Mouse (Mus musculus): ENCODE measurements around the gene Onecut3. TPM values are rescaled to one million over a fixed set of nuclear protein-coding genes. Genes with fewer than 3 reads are reported as not detected.

Gene Onecut3
- polyA plus RNA-seq, 1 experiment from 2014 or later = 0.21 TPM

DNA sequence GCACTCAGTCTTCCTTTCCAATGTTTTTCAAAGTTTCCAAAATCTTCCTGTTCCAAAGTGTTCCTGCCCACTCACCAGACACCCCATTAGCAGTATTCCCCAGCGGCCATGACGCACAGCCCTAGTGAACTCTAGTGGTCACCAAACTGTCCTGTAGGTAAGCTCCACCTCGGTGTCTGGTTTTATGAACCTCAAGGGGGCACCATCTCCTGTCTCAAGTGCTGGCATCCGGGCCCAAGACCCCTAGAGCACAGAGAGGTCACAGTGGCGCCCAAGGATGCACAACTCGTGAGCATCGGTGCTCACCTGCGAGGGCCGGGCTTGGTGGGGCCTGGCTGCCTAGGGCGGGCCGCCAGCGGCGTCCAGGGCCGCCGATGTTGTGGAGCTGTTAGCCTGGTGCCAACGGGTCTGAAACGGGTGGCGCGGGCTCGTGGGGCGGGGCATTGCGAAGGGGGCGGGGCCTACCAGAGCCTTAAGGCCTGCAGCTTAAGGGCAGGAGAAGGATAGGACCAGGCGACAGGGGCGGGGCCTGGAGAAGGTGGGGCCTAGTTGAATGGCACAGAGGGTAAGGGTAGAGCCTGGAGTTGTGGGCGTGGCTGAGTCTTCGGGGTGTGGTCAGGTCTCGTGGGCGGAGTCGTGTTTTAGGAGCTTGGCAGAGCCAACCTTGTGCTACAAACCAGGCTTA is 44.2 kb downstream of the Onecut3 start, which contains the start of gene Atp8b3:
Atp8b3 (minus strand) TSS at position 415 of the 685 bp plus-strand sequence.
- no peak within 1 kb of the TSS for H3K9ac ChIP-seq
- peaks cover 15% of the 10 kb centered on the region for H3K4me1 ChIP-seq
- peak; percentile 90 for ATAC-seq (ENCODE audit: insufficient read depth, low FRiP score, low read depth)
- H3K27ac ChIP-seq = no peak within 1 kb of the TSS
- 2% methylated on average over 30 of the region's 30 CpGs for WGBS
- peak within 1 kb of the TSS; percentile 29 for H3K4me3 ChIP-seq (replicated peaks)
- peaks cover 23% of the 10 kb centered on the region for H3K36me3 ChIP-seq
- no peaks in the 10 kb centered on the region for H3K9me3 ChIP-seq
- H3K27me3 ChIP-seq (replicated peaks) = peaks cover 24% of the 10 kb centered on the region
- peak within 1 kb of the TSS; percentile 57 for H3K4me2 ChIP-seq

DNA sequence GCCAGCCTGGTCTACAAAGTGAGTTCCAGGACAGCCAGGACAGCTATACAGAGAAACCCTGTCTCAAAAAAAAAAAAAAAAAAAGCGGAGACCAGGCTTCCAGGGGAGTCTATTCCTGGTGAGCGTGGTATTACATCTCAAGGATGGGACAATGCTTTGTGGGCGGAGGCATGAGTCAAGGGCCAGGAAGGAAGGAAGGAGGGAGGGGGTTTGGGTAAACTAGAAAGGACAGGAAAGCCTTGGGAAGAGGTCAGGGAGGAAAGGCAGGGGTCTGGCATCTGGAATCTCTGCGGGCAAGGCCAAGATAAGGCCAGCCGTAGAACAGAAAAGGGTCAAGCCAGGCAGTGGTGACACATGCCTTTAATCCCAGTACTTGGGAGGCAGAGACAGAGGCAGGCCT is 44.9 kb downstream of the Onecut3 start:
- 29% methylated on average over 5 of the region's 5 CpGs for WGBS
- H3K27me3 ChIP-seq (replicated peaks) = peaks cover 24% of the 10 kb centered on the region
- H3K4me3 ChIP-seq (replicated peaks) = no peak overlapping the region
- no peak overlapping the region for H3K27ac ChIP-seq
- H3K9ac ChIP-seq = no peak overlapping the region
- no peaks in the 10 kb centered on the region for H3K9me3 ChIP-seq
- no peak for ATAC-seq (ENCODE audit: insufficient read depth, low FRiP score, low read depth)
- H3K4me1 ChIP-seq = peaks cover 15% of the 10 kb centered on the region
- H3K4me2 ChIP-seq = peak overlapping the region; percentile 57
- H3K36me3 ChIP-seq = peaks cover 30% of the 10 kb centered on the region

DNA sequence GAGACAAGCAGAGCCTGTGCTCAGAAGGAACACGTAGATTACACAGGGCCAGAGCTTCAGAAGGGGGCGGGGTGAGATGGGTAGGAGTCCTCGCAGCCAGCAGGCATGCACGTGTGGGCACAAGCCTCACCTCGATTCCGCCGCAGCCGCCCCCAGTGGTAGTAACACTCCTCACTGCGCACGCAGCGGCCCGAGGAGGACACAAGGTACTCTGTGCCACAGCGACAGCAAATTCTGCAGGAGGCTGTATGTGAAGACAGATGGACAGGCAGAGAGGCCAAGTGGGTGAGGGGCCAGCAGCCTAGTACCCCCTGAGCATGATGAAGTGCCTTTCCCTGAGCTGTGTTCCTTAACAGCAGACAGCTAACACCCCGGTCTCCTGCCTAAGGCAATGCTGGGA is 49.2 kb downstream of the Onecut3 start:
- no peak for ATAC-seq (ENCODE audit: insufficient read depth, low FRiP score, low read depth)
- Histone ChIP-seq H3K9ac (no peak overlapping the region), H3K27me3 (replicated peaks) (0 out of 2 replicates have a peak, but pooled peaks cover 3% of the 10 kb centered on the region), H3K9me3 (no peaks in the 10 kb centered on the region), H3K4me1 (peaks cover 3% of the 10 kb centered on the region), H3K4me2 (no peak overlapping the region), H3K36me3 (peaks cover 68% of the 10 kb centered on the region), H3K27ac (no peak overlapping the region), H3K4me3 (replicated peaks) (no peak overlapping the region)
- WGBS = 93% methylated on average over 14 of the region's 14 CpGs

DNA sequence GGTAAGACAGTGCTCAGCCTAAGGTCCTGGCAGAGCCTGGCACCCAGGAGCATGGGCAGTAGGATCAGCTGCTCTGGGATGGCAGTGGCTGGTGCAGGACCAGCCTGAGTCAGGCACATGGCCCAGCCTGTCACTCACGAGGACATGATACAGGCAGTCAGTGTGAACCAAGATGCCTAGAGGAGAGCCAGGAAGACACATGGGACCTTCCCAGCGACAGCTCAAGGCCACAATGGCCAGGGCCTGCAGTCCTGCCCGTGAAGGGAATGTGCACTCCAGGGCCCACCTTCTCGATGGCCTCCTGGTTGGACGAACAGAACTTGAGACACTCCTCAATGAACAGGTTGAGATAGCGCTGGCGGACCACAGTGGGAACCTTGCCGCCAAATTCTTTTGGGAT is 51.0 kb downstream of the Onecut3 start:
- Histone ChIP-seq H3K36me3 (peaks cover 80% of the 10 kb centered on the region), H3K27ac (no peak overlapping the region), H3K27me3 (replicated peaks) (no peaks in the 10 kb centered on the region), H3K4me3 (replicated peaks) (no peak overlapping the region), H3K9me3 (no peaks in the 10 kb centered on the region), H3K4me2 (no peak overlapping the region), H3K4me1 (no peaks in the 10 kb centered on the region), H3K9ac (no peak overlapping the region)
- no peak for ATAC-seq (ENCODE audit: insufficient read depth, low FRiP score, low read depth)
- 87% methylated on average over 8 of the region's 8 CpGs for WGBS

DNA sequence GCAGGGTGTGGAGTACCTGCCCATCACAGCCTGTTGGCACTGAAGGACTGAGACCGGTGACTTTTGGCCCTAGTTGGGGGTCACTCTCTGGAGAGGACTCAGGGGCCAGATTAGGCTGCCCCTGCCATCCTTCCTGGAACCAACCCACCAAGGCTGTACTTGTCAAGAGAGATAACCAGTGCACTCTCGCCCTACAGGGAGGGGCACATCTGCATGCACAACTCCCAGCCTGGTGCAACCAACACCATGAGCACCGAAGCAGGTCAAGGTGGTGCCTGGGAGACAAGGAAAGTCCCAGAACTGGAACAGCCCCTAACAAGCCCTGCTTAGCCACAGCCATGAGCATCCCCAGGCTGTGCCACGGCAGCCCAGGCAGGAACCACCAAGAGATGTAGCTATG is 52.3 kb downstream of the Onecut3 start:
- H3K9me3 ChIP-seq = no peaks in the 10 kb centered on the region
- no peak overlapping the region for H3K4me3 ChIP-seq (replicated peaks)
- H3K9ac ChIP-seq = no peak overlapping the region
- H3K27me3 ChIP-seq (replicated peaks) = no peaks in the 10 kb centered on the region
- peaks cover 76% of the 10 kb centered on the region for H3K36me3 ChIP-seq
- 86% methylated on average over 4 of the region's 4 CpGs for WGBS
- no peak overlapping the region for H3K4me2 ChIP-seq
- no peak overlapping the region for H3K27ac ChIP-seq
- no peaks in the 10 kb centered on the region for H3K4me1 ChIP-seq
- 0 out of 2 replicates have a peak, but pooled peaks have one; percentile 8 for ATAC-seq (ENCODE audit: insufficient read depth, low FRiP score, low read depth)

DNA sequence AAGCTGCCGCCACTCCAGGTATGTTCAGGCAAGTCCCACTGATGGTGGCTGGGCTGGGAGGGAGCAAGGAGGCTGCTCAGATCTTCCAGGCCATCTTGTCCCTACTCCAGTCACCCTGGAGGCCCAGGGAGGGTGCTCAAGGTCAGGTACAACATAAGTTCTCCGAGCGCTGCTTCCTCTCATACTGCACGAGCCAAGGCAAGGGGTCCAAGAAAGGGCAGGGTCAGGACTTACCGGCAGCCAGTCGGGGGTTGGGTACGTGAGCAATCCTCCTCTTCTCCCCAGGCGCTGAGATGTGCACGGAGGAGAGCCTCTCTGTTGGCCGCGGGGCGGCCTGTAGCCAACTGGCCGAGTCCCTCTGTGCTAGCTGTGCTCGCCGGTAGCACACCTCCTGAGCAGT is 52.9 kb downstream of the Onecut3 start:
- Histone ChIP-seq H3K27me3 (replicated peaks) (no peaks in the 10 kb centered on the region), H3K9me3 (no peaks in the 10 kb centered on the region), H3K27ac (no peak overlapping the region), H3K36me3 (peaks cover 71% of the 10 kb centered on the region), H3K4me3 (replicated peaks) (no peak overlapping the region), H3K4me1 (no peaks in the 10 kb centered on the region), H3K9ac (no peak overlapping the region), H3K4me2 (no peak overlapping the region)
- 92% methylated on average over 15 of the region's 15 CpGs for WGBS
- ATAC-seq (ENCODE audit: insufficient read depth, low FRiP score, low read depth) = no peak

DNA sequence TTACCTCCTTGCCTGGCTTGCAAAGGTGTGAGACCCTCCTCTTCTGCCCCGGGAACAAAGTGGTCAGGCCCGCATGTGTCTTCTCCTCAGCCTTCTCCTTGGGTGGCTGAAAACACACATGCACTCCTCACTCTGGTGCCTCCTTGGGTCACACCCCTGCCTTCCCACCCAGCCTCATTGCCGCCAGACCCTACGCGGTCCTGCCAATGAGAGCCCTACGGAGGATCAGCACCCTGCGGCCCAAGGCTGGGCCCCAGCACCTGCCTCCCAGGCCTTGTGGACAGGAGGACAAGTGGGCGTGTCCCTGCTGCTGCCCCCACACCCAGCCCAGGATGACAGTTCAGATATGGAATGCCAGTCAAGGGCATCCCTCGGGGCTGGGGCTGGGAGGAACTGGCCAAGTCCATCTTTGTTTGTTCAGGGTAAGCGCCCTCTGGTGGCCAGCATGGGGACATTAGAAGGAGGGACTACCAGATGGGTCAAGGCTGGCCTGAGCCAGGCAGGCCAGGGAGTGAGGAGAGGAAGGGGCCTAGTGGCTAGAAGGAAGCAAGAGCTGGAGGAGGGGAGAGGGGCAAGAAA is 53.9 kb downstream of the Onecut3 start:
- Histone ChIP-seq H3K9me3 (no peaks in the 10 kb centered on the region), H3K4me2 (no peak overlapping the region), H3K9ac (no peak overlapping the region), H3K4me1 (no peaks in the 10 kb centered on the region), H3K27me3 (replicated peaks) (no peaks in the 10 kb centered on the region), H3K4me3 (replicated peaks) (no peak overlapping the region), H3K36me3 (peaks cover 62% of the 10 kb centered on the region), H3K27ac (no peak overlapping the region)
- WGBS = 68% methylated on average over 10 of the region's 10 CpGs
- ATAC-seq (ENCODE audit: insufficient read depth, low FRiP score, low read depth) = no peak; the same call in 1 of the 2 replicates

DNA sequence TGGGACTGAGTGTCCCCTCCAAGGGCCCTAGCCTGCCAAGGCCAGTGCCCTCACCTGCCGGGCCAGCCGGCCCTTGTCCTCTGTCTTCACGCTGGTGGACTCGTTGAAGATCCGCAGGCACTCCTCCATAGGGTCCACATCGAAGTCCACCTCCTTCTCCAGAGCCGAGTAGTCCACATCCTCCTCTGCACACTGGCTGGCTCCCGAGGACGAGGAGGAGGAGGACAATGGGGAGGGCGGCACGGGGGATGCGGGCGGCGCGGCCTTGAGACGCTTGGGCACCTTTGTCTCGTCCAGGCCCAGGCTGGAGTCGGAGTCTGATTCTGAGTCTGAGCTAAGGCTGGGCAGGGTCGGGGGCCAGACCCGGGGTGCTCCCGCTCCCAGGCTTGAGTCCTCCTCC is 54.6 kb downstream of the Onecut3 start:
- no peak for ATAC-seq (ENCODE audit: insufficient read depth, low FRiP score, low read depth)
- H3K9ac ChIP-seq = no peak overlapping the region
- no peak overlapping the region for H3K27ac ChIP-seq
- no peaks in the 10 kb centered on the region for H3K27me3 ChIP-seq (replicated peaks)
- 88% methylated on average over 21 of the region's 21 CpGs for WGBS
- no peaks in the 10 kb centered on the region for H3K9me3 ChIP-seq
- peaks cover 54% of the 10 kb centered on the region for H3K36me3 ChIP-seq
- H3K4me2 ChIP-seq = no peak overlapping the region
- no peak overlapping the region for H3K4me3 ChIP-seq (replicated peaks)
- H3K4me1 ChIP-seq = no peaks in the 10 kb centered on the region

DNA sequence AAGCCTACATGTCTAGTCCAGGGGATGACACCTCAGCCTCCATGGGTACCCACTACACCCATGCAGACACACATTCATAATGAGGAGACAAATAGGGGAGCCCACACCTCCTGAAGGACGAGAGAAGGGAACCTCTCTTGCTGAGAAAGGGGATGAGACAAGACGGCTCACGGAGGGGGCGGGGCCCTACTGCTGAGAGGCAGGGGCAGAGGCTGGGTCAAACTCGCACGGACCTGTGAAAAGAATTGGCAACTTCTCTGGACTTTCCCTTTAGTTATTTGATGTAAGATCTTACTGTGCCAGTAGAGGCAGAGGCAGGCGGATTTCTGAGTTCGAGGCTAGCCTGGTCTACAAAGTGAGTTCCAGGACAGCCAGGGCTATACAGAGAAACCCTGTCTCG is 57.7 kb downstream of the Onecut3 start:
- H3K9ac ChIP-seq = no peak overlapping the region
- no peak overlapping the region for H3K4me2 ChIP-seq
- H3K4me1 ChIP-seq = peaks cover under 1% of the 10 kb centered on the region; the same call in 1 of the 2 replicates
- 67% methylated on average over 9 of the region's 9 CpGs for WGBS
- H3K27me3 ChIP-seq (replicated peaks) = no peaks in the 10 kb centered on the region
- ATAC-seq (ENCODE audit: insufficient read depth, low FRiP score, low read depth) = no peak
- no peak overlapping the region for H3K27ac ChIP-seq
- peaks cover 28% of the 10 kb centered on the region for H3K36me3 ChIP-seq
- no peaks in the 10 kb centered on the region for H3K9me3 ChIP-seq
- H3K4me3 ChIP-seq (replicated peaks) = no peak overlapping the region

GRCm38 (mm10) chr10:80553575-80553974 is 58.9 kb downstream of the Onecut3 start:
- H3K27me3 ChIP-seq (replicated peaks) = no peaks in the 10 kb centered on the region
- no peak overlapping the region for H3K9ac ChIP-seq
- H3K4me3 ChIP-seq (replicated peaks) = no peak overlapping the region
- peaks cover 11% of the 10 kb centered on the region; the same call in 1 of the 2 replicates for H3K4me1 ChIP-seq
- H3K9me3 ChIP-seq = no peaks in the 10 kb centered on the region
- H3K36me3 ChIP-seq = peaks cover 16% of the 10 kb centered on the region
- peak; percentile 67; the same call in 1 of the 2 replicates for ATAC-seq (ENCODE audit: insufficient read depth, low FRiP score, low read depth)
- WGBS = 75% methylated on average over 8 of the region's 8 CpGs
- no peak overlapping the region for H3K27ac ChIP-seq
- 0 out of 2 replicates have a peak overlapping the region, but pooled peaks have one; percentile 1 for H3K4me2 ChIP-seq

DNA sequence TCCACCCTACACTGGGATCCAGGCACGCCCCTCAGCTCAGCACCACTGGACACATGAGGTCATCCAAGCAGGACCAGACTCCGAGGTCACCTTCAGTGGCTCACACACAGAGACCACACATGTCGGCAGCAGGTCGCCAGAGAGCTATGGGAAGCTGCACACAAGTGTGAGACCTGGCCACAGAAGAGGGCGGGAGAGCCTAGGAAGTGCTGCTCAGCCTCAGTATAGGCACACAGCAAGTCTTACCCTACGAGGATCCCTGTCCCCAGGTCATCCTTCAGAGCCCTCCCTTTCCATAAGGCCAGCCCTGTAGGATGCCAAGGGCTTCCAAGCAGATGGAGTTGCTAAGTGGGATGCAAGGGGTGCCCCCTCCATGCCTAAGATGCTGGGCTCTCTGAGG is 59.4 kb downstream of the Onecut3 start:
- no peak overlapping the region for H3K27ac ChIP-seq
- H3K9me3 ChIP-seq = no peaks in the 10 kb centered on the region
- no peaks in the 10 kb centered on the region for H3K27me3 ChIP-seq (replicated peaks)
- H3K36me3 ChIP-seq = peaks cover 12% of the 10 kb centered on the region
- H3K4me2 ChIP-seq = 0 out of 2 replicates have a peak overlapping the region, but pooled peaks have one; percentile 1
- ATAC-seq (ENCODE audit: insufficient read depth, low FRiP score, low read depth) = peak; percentile 6; the same call in 1 of the 2 replicates
- no peak overlapping the region for H3K9ac ChIP-seq
- H3K4me3 ChIP-seq (replicated peaks) = no peak overlapping the region
- WGBS = 87% methylated on average over 6 of the region's 6 CpGs
- peaks cover 13% of the 10 kb centered on the region; the same call in 1 of the 2 replicates for H3K4me1 ChIP-seq

DNA sequence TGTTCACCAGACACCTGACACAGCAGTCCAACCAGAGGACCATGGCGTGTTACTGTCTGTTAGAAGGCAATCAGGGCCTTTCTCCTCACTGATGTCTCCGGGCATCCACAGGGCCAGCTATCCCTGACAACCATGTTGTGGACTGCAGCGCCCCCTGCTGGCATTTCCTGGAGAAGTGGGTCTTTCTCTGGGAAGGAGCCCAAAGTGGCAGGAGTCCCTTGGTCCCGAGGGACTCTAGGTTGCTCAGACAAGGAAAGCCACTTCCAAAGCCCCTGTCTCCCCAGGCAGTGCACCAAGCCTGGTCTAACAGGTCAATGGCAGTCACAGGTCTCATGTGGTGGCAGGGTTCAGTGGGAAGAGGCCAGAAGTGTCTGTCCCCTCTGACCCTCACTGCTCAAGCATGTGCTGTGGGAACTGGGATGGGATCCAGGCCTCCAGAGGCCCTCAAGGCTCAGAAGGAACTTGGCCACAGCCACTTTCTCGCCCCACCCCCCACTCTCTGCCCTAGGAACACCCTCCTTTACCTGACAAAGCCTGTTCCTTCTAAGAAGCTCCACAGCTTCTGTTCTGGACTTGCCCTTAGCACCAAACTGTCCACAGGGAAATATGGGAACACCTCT is 62.8 kb downstream of the Onecut3 start:
- WGBS = 32% methylated on average over 5 of the region's 5 CpGs
- Histone ChIP-seq H3K36me3 (no peaks in the 10 kb centered on the region), H3K4me1 (peaks cover 35% of the 10 kb centered on the region), H3K27me3 (replicated peaks) (no peaks in the 10 kb centered on the region), H3K4me2 (peak overlapping the region; percentile 16), H3K27ac (no peak overlapping the region), H3K9ac (no peak overlapping the region), H3K9me3 (no peaks in the 10 kb centered on the region), H3K4me3 (replicated peaks) (no peak overlapping the region)
- no peak for ATAC-seq (ENCODE audit: insufficient read depth, low FRiP score, low read depth)
